Mouse (Mus musculus): ENCODE data around the gene Dctn1. TPM values are rescaled to one million over a fixed set of nuclear protein-coding genes. Genes with fewer than 3 reads are reported as not detected.

Gene Dctn1
- polyA plus RNA-seq, 1 experiment from 2014 or later = 153 TPM

DNA sequence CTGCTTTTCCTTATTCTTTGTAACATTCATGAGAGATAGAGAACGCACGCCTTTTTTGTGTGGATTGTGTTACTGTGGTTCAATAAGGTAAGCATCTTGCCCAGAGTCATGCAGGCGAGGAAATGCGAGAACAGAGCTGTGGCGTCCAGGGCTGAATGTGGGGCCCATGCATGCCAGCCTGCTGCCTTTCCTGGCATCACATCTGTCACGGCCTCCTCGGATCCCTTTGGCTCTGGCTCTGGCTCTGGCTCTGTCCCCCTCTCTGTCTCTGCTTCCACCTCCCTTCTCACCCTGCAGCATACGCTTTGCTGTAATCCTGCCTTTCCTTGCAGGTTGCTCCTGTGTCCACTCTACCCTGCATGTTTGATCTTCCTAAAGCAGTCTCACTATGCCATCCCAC lies 10.3 kb downstream of the Dctn1 start:
- no peaks in the 10 kb centered on the region for H3K27me3 ChIP-seq (replicated peaks)
- 82% methylated on average over 8 of the region's 8 CpGs for WGBS
- 0 out of 2 replicates have a peak, but pooled peaks cover 5% of the 10 kb centered on the region for H3K36me3 ChIP-seq
- H3K27ac ChIP-seq (replicated peaks) = no peak overlapping the region
- no peaks in the 10 kb centered on the region for H3K9me3 ChIP-seq (replicated peaks)
- peaks cover 45% of the 10 kb centered on the region for H3K4me1 ChIP-seq
- H3K4me3 ChIP-seq (replicated peaks) = no peak overlapping the region
- no peak overlapping the region for H3K4me2 ChIP-seq
- H3K9ac ChIP-seq (replicated peaks) = no peak overlapping the region
- ATAC-seq (ENCODE audit: low FRiP score) = no peak

- Histone ChIP-seq H3K4me1 (peaks cover 25% of the 10 kb centered on the region), H3K9ac (replicated peaks) (peak overlapping the region; percentile 75), H3K9me3 (replicated peaks) (no peaks in the 10 kb centered on the region), H3K4me2 (peak overlapping the region; percentile 73), H3K27ac (replicated peaks) (peak overlapping the region; percentile 73; the same call in 1 of the 2 replicates), H3K27me3 (replicated peaks) (no peaks in the 10 kb centered on the region), H3K4me3 (replicated peaks) (peak overlapping the region; percentile 53), H3K36me3 (peaks cover 25% of the 10 kb centered on the region)
- WGBS = 12% methylated on average over 12 of the region's 12 CpGs
- ATAC-seq (ENCODE audit: low FRiP score) = peak; percentile 88
These were observed 13.8 kb downstream of the Dctn1 start for GRCm38 (mm10) chr6:83179390-83180117.

DNA sequence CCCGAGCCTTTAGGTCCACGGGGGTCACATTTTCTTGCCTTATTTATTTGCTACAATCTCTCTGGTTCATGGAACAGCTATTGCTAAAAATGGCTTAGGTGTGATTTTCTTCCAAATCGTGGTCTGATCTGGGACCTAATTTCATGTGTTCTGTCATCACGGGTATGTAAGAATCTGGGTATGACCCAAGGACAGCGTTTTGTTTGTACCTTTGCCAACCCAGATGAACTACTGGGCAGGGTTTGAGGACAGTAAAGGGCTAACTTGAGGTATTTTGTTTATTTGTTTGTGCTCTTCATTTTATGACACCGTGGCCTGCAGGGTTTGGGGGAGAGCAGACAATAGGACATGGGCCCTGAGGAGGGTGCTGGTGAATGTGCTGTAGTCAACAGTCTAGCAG lies 14.9 kb downstream of the Dctn1 start:
- H3K4me2 ChIP-seq = peak overlapping the region; percentile 73
- H3K27ac ChIP-seq (replicated peaks) = no peak overlapping the region
- no peaks in the 10 kb centered on the region for H3K9me3 ChIP-seq (replicated peaks)
- ATAC-seq (ENCODE audit: low FRiP score) = no peak
- H3K36me3 ChIP-seq = peaks cover 29% of the 10 kb centered on the region
- whole genome bisulfite sequencing = 83% methylated on average over 6 of the region's 6 CpGs
- H3K9ac ChIP-seq (replicated peaks) = peak overlapping the region; percentile 75; the same call in 1 of the 2 replicates
- H3K4me3 ChIP-seq (replicated peaks) = peak overlapping the region; percentile 53
- H3K4me1 ChIP-seq = peaks cover 33% of the 10 kb centered on the region
- no peaks in the 10 kb centered on the region for H3K27me3 ChIP-seq (replicated peaks)

GRCm38 (mm10) chr6:83184858-83185435 lies 19.2 kb downstream of the Dctn1 start:
- H3K4me1 ChIP-seq = peaks cover 55% of the 10 kb centered on the region
- no peak for ATAC-seq (ENCODE audit: low FRiP score)
- no peak overlapping the region for H3K27ac ChIP-seq (replicated peaks)
- H3K4me3 ChIP-seq (replicated peaks) = no peak overlapping the region
- H3K36me3 ChIP-seq = peaks cover 36% of the 10 kb centered on the region
- H3K27me3 ChIP-seq (replicated peaks) = no peaks in the 10 kb centered on the region
- no peak overlapping the region for H3K4me2 ChIP-seq
- 92% methylated on average over 3 of the region's 3 CpGs for WGBS
- H3K9ac ChIP-seq (replicated peaks) = no peak overlapping the region
- no peaks in the 10 kb centered on the region for H3K9me3 ChIP-seq (replicated peaks)

DNA sequence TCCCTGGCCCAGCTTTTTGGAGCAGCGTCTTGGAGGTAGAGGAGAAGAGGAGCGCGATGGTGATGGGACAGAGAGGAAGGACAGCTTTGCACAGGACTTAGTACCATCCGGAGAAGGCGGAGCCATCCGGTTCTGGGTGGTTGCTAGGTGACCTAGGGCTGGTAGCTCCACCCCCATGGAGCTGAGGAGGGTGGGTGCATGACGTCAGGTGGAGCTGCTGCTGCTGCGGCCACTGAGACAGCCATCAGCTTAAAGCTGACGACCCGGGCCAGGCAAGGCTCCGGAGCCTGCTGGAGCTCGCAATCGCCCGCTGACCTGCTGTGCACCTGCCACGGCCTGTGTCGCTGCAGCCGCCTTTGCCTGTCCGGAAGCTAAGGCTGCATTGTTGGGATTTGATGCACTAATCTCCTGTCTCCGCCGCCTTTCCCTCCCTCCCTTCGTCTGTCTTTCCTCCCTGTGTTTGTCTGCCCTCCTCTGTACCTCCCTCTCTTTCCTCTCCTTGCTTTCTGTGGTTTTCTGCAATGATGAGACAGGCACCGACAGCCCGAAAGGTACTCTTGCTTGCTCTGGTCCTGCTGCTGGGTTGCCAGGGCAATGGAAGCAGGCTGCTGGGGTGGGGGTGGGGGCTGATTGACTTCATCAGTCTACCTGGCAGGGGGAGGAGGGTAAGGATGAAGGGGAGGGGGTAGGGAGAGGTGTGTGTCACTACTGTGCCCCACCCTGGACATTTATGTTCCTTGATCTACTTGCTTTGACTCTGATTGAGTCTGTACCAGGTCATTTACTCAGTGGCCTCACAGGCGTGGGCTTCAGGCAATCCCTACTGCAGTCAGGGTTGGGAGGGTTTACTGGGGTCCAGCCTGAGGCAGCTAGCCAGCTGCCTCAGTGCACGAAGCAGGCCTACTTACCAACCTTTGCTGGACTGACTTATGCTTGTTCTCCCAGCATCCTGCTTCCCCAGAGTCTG lies 20.5 kb downstream of the Dctn1 start:
- H3K9ac ChIP-seq (replicated peaks) = peak overlapping the region; percentile 87
- no peaks in the 10 kb centered on the region for H3K27me3 ChIP-seq (replicated peaks)
- peaks cover 48% of the 10 kb centered on the region for H3K36me3 ChIP-seq
- H3K4me2 ChIP-seq = peak overlapping the region; percentile 67
- peak overlapping the region; percentile 62 for H3K4me3 ChIP-seq (replicated peaks)
- WGBS = 4% methylated on average over 25 of the region's 25 CpGs
- peak; percentile 95 for ATAC-seq (ENCODE audit: low FRiP score)
- H3K27ac ChIP-seq (replicated peaks) = peak overlapping the region; percentile 89
- H3K4me1 ChIP-seq = peaks cover 43% of the 10 kb centered on the region
- H3K9me3 ChIP-seq (replicated peaks) = no peaks in the 10 kb centered on the region

- Histone ChIP-seq H3K36me3 (peaks cover 56% of the 10 kb centered on the region), H3K9ac (replicated peaks) (peak overlapping the region; percentile 87), H3K27me3 (replicated peaks) (no peaks in the 10 kb centered on the region), H3K4me3 (replicated peaks) (peak overlapping the region; percentile 62), H3K4me1 (peaks cover 41% of the 10 kb centered on the region), H3K27ac (replicated peaks) (peak overlapping the region; percentile 89; the same call in 1 of the 2 replicates), H3K9me3 (replicated peaks) (no peaks in the 10 kb centered on the region), H3K4me2 (peak overlapping the region; percentile 67)
- ATAC-seq (ENCODE audit: low FRiP score) = no peak
- WGBS = 79% methylated on average over 2 of the region's 2 CpGs
These were observed 21.2 kb downstream of the Dctn1 start for GRCm38 (mm10) chr6:83186946-83187345.

GRCm38 (mm10) chr6:83193571-83193970 lies 27.9 kb downstream of the Dctn1 start:
- 92% methylated on average over 7 of the region's 7 CpGs for WGBS

DNA sequence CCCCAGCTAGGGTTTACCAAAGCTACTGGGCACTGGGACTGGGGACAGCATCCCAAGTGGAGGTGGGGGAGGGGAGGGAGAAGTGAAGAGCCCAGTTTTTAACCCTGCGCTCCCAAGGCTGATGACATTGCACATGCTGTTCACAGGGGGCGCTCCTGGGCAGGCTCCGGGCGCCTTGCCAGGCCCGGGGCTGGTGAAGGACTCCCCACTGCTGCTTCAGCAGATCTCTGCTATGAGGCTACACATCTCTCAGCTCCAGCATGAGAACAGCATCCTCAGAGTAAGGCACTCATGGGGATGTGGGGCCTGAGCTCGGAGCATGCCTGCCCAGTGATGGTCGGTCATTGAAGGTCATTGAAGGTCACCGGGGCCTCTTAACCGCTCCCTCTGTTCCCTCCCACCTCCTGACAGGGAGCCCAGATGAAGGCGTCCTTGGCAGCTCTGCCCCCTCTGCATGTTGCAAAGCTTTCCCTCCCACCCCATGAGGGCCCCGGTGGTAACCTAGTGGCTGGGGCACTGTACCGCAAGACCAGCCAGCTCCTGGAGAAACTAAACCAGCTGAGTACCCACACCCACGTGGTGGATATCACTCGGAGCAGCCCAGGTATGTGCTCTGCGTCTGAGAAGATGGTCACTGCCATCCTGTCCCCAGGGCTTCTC lies 31.8 kb downstream of the Dctn1 start:
- Histone ChIP-seq H3K4me3 (replicated peaks) (no peak overlapping the region), H3K9ac (replicated peaks) (no peak overlapping the region), H3K36me3 (peaks cover 84% of the 10 kb centered on the region), H3K4me1 (no peaks in the 10 kb centered on the region), H3K4me2 (no peak overlapping the region), H3K27me3 (replicated peaks) (no peaks in the 10 kb centered on the region), H3K27ac (replicated peaks) (0 out of 2 replicates have a peak overlapping the region, but pooled peaks have one; percentile 0), H3K9me3 (replicated peaks) (no peaks in the 10 kb centered on the region)
- 44% methylated on average over 15 of the region's 15 CpGs for WGBS
- ATAC-seq (ENCODE audit: low FRiP score) = no peak

More at GRCm38 (mm10) chr6:83193571-83193970, 27.9 kb downstream of the Dctn1 start:
- no peaks in the 10 kb centered on the region for H3K27me3 ChIP-seq (replicated peaks)
- ATAC-seq (ENCODE audit: low FRiP score) = no peak
- no peak overlapping the region for H3K27ac ChIP-seq (replicated peaks)
- H3K9me3 ChIP-seq (replicated peaks) = no peaks in the 10 kb centered on the region
- no peak overlapping the region for H3K4me3 ChIP-seq (replicated peaks)
- H3K9ac ChIP-seq (replicated peaks) = no peak overlapping the region
- H3K4me1 ChIP-seq = peaks cover 4% of the 10 kb centered on the region
- peaks cover 98% of the 10 kb centered on the region for H3K36me3 ChIP-seq
- no peak overlapping the region for H3K4me2 ChIP-seq

GRCm38 (mm10) chr6:83203320-83203719 lies 37.6 kb downstream of the Dctn1 start:
- H3K4me2 ChIP-seq = no peak overlapping the region
- no peaks in the 10 kb centered on the region for H3K27me3 ChIP-seq (replicated peaks)
- no peak overlapping the region for H3K27ac ChIP-seq (replicated peaks)
- WGBS = 88% methylated on average over 4 of the region's 4 CpGs
- H3K36me3 ChIP-seq = peaks cover 25% of the 10 kb centered on the region
- no peaks in the 10 kb centered on the region for H3K4me1 ChIP-seq
- no peak for ATAC-seq (ENCODE audit: low FRiP score)
- no peaks in the 10 kb centered on the region for H3K9me3 ChIP-seq (replicated peaks)
- no peak overlapping the region for H3K4me3 ChIP-seq (replicated peaks)
- H3K9ac ChIP-seq (replicated peaks) = no peak overlapping the region

- Histone ChIP-seq H3K27me3 (replicated peaks) (no peaks in the 10 kb centered on the region), H3K9me3 (replicated peaks) (no peaks in the 10 kb centered on the region)
- 89% methylated on average over 3 of the region's 3 CpGs for WGBS
These were observed 40.1 kb downstream of the Dctn1 start for GRCm38 (mm10) chr6:83205851-83206250.

DNA sequence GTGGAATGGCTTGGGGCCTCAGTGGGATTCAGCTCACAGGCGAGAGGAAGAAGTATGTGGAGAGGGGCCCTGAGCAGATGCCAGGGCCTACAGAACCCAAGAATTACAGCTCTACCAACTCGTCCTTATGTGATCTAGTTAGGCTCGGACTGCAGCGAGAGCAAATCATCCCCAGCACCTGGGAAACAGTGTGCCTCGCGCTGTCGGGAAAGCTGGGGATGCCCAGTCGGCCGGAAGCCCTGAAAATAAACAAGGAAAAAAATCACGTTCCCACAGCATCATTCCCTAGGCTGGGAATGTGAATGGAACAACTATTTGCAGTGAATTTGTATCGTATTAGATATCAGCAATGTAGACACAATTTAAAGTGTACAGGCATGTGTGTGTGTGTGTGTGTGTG lies 40.6 kb downstream of the Dctn1 start:
- WGBS = 84% methylated on average over 11 of the region's 11 CpGs
- no peaks in the 10 kb centered on the region for H3K36me3 ChIP-seq
- no peak for ATAC-seq (ENCODE audit: low FRiP score)
- H3K4me3 ChIP-seq (replicated peaks) = no peak overlapping the region
- H3K4me2 ChIP-seq = no peak overlapping the region
- no peaks in the 10 kb centered on the region for H3K4me1 ChIP-seq
- no peak overlapping the region for H3K27ac ChIP-seq (replicated peaks)
- no peaks in the 10 kb centered on the region for H3K9me3 ChIP-seq (replicated peaks)
- H3K9ac ChIP-seq (replicated peaks) = no peak overlapping the region
- H3K27me3 ChIP-seq (replicated peaks) = no peaks in the 10 kb centered on the region

More at GRCm38 (mm10) chr6:83205851-83206250, 40.1 kb downstream of the Dctn1 start:
- no peak overlapping the region for H3K4me2 ChIP-seq
- ATAC-seq (ENCODE audit: low FRiP score) = no peak
- no peak overlapping the region for H3K27ac ChIP-seq (replicated peaks)
- peaks cover 3% of the 10 kb centered on the region; the same call in 1 of the 2 replicates for H3K36me3 ChIP-seq
- H3K9ac ChIP-seq (replicated peaks) = no peak overlapping the region
- no peak overlapping the region for H3K4me3 ChIP-seq (replicated peaks)
- H3K4me1 ChIP-seq = no peaks in the 10 kb centered on the region

Measured in neural tube, embryonic 15.5 days (tissue).